Mouse (Mus musculus) cerebral cortex, adult 2 months (tissue): ENCODE measurements around the gene Mbnl2.

ENCODE experiments used
- whole genome bisulfite sequencing: fragments of 180-500 bp; shearing (Covaris S2); methylation state at CpG from one replicate; pipeline ENCODE4 v1.1.7; 2018; 5-methylcytosine and 5-hydroxymethylcytosine counted together

Gene Mbnl2

DNA sequence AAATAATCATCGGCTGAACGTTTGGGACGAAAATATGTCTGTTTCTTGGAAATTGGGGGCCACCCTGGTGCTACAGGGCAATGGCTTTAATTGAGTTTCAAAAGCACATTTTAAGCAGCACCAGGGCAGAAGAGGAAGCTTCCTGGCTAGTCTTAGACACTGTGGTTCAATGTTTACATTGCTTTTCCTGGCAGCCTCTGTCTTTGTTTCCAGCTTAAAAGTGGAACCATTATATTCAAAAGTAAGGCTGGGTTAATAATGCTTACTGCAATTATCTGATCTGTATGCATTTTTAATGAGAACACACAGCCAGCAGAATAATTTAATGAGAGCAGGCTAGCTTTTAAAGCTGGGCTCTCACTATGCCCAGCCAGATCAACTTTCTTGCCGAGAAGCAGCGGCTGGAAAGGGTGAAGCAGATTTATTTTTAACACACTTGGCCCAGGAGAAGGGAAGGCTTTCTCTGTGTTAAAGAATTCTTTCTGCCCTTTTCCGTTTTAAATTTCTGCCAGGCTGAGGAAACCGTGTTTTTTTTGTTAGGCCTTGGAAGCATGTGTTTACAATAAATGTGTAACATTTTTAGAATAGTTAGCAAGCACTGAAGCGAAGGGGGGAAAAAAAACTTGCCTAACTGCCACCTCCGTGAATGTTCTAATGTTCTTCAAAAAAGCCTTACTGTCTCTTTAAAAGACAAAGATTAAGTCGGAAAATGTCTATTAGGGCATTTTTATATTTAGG is 1.0 kb downstream of the Mbnl2 start:
- under 1% methylated on average over 10 of the region's 10 CpGs for WGBS

DNA sequence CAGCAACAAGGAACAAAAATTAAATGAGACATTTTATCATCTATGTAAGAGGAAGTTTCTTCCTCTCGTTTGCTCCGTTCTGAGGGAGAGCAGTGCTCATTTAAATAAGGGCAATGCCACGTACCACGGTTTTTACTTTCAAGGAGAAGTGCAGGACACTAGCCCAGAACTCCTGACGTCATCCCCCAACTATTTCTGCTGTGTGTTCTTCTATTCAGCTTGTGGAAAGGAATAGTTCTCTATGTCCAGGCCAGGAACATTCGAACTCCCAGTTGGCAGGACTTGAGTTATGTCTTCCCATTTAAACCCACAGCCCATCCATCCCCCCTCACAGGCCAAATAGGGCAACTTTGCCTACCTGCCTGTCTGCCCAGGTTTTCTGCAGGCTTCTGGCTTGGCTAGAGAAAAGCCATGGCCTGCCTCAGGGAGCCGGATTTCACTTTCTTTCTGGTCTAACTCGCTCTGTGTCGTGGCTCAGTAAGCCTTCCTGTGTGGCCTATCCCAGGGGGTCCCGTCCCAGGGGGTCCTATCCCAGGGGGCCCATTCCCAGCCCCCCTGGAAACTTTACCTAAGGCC is 1.7 kb downstream of the Mbnl2 start:
- WGBS, result 2% methylated on average over 10 of the region's 10 CpGs

DNA sequence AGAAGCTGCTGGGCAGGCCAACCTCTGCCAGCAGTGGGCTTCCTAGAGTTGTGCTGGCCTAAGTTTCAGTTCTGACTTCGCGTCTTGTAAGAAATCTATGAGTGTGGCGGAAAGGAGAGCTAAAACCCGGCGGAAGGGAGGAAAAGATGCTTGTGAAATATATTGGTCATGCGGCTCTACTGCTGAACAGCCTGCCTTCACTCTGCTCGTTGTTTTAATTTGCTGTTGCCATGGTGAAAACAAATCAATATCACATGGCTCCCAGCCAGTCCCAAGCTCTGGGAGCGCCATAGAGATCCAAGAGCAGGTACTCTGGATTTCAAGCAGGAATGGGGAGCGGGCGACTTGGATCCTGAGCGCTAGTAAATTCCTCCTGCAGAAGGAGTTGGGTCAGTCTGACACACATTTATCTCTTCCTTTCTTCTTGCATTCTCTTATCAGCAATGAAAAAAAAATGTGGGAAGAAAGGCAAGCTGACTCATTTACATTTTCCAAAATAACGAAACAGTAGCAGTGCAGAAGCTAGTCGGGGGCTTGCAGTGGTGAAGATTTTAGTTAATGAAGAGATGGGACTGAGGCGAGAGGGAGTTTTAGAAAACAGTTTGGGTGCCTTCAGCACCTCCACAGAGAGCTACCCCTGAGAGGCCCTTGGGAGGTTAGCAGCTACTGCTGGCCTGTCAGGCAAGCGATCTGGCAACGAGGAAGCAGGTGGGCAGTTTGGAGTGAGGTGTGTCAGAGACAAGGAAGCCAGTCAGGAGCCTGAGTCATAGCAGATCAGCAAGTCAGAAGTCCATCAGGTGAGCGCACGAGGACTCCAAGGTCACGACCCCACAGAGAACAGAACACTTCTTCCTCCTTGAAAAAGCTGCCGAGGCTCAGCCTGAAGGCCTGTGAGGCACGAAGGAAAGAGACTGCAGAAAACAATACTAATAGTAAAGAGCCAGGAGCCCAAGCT is 3.1 kb downstream of the Mbnl2 start:
- 11% methylated on average over 21 of the region's 21 CpGs for WGBS

DNA sequence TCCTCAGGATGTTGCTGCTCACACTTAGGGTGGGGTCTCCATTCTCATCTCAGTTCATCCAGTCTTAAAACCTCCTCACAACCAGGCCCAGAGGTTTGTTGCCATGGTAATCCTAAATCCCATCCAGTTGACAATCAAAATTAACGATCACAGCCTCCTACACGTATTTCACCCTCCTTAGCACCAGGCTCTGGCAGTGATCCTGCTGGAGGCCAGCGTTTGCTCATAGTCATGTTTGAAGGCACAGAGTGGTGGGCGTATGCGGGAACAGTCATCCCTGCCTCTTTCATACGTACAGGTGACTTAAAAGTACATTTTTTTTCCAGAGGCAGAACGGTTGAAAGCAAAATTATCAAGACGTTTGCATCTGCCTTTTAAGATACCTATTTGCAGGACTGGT is 8.3 kb downstream of the Mbnl2 start:
- WGBS, result 43% methylated on average over 8 of the region's 8 CpGs

DNA sequence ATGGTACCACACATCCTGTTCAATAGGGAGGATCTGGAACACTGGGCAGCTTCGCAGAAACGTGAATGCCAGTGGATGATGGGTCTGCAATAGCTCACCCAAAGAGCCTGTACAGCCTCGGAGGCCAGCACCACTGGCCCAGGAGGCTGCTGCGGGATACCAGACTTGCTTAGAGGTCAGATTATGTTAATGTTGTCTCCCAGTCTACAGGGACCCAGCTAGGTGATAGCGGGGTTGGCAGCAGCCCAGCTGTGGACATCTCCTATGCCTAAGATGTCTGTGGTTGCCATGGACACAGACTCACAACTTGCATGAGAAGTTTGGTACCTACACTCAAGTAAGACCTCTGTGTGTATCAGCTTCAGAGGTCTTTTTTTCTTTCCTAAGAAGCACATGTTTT is 9.0 kb downstream of the Mbnl2 start:
- 72% methylated on average over 5 of the region's 5 CpGs for WGBS

DNA sequence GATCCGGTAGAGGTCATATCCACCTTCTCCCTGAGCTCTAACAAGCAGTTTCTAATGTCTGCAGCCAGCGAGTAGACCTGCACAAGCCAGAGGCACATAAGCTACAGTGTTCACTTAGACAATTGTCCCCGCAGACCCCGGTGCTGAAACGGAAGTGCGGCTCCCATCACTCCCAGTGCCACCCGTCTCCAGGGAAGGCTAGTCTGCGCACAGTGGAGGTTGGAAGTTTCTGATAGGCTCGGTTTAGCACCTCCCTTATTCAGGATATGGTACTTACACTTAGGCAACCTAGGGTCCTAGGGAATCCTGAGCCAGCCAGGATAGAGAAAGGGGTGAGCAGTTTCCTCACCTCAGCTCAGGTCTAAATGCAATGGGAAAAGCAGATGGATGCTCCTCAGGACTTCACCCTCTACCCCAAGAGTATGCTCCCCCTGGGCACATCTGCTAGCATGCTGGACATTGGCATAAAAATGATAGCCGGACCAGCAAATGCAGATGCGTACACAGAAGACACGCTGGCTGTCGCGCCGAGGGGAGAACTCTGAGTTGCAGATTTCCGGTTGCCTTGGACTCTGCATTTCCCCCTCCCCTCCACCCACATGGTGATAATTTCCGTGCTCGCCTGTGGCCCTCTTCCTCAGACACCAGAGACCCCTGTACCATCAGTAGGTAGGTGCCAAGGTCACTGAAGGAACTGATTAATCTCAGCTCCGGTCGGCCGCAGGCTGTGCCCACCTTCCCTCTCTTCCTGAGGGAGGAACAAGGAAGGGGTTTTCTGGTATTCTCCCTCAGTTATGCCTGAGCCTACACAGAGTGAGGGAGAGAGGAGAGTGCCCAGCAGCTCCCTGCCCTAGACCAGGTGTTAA is 11.9 kb downstream of the Mbnl2 start:
- 51% methylated on average over 21 of the region's 21 CpGs for WGBS

DNA sequence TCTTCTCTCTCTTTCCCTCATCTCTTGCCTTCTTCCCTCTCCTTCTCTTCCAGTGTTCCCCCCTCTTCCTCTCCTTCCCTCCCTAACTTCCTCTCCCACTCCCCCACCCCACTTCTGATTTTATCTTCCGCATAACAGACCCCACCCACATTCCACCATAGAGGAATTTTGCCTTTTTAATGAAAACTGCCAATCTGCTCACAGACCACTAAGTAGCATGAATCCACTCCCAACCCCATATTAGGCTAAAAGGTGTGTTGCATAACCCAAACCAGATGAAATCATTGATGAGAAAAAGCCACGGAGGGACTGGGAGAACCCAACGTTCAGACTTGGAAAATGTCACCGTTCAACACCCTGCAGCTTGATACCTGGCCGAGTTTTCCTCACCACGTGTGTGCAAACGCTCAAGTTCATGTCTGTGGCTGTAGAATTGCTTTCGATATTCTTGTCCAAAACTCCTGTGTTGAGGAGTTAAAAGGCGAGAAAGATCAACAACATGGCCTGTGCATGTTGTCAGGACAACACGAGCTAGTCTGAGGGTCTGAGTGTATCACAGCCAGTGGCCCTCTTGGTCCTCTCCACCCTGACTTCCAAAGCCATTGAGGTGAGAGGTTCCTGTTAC is 13.0 kb downstream of the Mbnl2 start:
- WGBS, result 55% methylated on average over 10 of the region's 10 CpGs

DNA sequence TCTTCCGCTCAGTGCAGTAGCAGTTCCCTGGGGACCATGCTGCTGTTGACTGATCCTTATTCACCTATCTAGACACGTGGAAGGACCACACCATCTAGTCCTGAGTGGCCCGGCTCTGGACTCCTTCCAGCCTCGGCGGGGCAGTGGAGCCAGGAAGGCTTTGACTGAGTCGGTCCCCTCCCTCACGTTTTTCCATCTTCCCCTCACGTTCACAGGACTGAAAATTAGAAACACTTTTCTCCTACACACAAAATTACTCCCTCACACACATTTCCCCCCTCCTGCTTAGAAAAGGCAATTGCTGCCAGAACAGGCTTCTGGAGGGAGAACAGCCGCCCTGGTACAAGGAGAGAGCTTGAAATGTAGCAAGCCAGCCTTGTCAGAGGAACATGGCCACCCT is 13.6 kb downstream of the Mbnl2 start:
- 13% methylated on average over 9 of the region's 9 CpGs for WGBS

DNA sequence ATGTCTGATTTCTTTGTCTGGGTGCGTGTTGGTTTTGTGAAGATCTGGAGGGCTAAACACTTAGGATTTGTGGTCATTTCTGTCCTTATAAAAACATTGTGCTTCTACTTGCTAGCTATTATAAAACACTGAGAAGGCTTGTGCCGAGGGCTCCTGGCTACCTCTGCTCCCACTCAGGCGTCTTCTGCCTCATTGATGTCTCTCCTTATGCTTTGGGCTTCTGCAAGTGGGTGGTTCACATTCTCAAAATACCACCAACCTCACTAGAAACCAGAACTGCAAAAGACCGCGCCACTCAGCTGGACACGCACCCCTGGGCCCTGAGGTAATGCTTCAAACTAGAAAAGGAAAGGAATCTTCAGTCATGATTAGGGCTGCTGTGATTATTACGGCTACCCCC is 14.1 kb downstream of the Mbnl2 start:
- WGBS, result 43% methylated on average over 7 of the region's 7 CpGs

DNA sequence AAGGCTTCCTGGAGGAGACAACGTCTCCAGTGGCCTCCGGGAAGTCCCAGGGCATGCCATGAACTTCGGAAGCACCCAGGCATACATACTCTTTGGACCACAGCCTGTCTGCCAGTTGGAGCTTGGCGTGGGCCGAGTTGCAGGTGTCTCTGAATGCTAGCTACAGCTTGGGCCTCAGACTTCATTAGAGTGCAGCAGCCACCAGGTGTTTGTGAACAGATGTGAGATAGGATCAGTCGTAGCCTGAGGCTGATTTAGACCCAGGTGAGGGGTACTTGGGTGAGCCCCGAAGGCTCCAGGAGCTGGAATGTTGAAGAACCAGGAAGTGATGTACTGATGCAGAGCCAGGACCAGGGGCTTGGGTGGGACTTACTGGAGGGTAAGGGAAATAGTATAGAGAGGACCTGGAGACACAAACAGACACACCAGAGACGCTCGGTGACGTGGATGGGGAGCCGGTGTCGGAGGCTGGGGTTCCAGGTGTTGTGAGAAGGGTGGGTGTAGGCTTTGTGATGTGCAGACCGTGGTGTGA is 15.8 kb downstream of the Mbnl2 start:
- 80% methylated on average over 13 of the region's 13 CpGs for WGBS

DNA sequence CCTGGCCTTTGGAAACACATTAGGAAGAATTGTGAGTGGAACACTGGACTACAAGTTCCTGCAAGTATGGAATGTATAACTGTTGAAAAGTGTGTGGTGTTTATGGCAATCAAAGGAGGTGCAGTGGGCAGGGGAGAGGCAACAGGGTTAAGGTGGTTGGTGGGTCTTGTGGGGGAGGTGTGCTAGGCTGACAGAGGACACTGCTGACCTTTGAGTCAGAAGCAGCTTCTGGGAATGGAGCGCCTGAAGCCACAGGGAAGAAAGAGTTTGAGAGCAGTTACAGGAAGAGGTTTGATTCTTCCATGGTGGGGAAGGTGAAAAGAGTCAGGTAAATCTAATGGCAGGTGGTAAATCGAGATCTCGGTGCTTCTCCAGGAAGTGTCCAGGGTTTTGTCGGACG is 16.7 kb downstream of the Mbnl2 start:
- 76% methylated on average over 5 of the region's 5 CpGs for WGBS

DNA sequence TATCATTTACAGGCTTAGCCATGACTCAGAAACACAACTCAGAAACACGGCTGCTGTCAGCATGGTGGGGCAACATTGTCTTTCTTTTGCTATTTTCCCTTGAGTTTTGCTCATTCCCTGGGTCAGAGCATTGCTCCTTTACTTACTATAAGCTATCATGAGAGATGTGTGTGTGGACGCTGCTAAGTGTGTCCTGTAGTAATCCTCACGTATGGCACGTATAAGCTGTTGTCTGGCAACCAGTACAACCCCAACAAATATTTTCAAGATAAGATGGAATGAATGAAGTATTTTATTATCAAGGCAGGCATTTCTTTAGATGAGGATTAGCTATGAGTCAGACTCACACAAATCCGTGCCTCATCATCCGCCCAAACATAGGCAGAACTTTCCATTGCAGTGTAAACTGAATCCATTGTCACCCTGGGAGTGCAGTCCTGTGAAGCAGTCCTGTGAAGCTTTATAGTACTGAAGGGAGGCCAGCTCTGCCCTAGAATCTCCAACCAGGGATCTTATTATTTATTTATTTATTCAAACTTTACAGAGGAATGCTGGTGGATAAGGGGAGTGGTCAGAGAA is 17.2 kb downstream of the Mbnl2 start:
- 52% methylated on average over 6 of the region's 6 CpGs for WGBS

DNA sequence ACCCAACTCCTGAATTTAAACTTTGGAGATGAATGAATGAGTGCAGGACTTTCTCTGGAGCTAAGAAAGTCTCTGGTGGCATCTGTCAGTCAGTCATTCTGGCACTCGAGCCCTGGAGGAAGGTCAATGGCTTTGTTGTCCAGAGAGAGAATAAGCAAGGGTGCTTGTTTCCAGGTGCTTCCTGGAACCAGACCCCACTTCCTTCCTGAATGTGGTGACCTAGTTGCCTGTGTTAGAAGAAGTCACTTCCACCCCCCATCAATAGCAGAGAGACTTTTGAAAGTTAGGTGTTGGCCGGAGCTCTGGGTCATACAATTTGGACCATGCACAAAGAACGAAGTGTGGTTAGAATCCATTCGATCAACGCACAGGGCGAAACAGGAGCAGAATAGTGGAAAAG is 19.0 kb downstream of the Mbnl2 start:
- WGBS, result 47% methylated on average over 6 of the region's 6 CpGs

DNA sequence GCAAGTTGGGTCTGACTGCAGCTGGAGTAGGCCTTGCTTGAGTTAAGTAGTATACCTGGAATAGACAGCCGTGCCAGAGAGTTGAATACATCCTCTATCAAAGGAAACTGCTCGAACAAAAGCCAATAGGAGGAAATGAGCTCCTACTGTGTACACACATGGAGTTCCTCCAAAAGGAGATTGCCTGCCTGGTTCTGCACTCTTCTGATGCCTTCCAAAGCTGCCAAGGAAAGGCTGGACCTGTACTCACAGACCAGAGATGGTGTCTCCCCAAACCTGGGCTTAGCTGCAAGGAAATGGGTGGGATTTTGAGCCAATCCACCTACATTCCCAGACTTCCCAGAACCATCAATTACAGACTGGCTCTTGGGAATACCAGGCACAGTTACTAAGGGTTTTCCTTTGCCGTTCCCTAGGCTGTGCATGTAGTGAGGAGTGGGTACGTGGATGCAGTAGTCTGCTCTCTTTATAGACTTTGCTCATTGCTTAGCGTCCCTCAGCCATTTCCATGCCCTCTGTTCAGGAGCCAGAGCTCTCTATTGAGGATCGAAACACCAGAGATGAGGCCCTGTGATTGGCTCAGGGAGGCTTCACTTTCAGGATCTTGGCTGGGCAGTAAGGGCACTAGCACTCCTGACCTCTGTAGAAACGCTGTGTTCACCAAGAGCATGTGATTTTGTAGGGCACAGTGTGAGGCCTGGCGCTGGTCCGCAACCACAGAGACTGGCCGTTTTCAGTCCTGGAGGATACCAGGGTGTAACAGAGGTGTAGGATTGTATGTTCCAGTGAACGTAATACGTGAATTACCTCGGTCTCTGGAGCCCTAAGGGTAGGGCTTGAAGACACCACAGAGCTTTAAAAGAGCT is 20.1 kb downstream of the Mbnl2 start:
- 51% methylated on average over 13 of the region's 13 CpGs for WGBS

DNA sequence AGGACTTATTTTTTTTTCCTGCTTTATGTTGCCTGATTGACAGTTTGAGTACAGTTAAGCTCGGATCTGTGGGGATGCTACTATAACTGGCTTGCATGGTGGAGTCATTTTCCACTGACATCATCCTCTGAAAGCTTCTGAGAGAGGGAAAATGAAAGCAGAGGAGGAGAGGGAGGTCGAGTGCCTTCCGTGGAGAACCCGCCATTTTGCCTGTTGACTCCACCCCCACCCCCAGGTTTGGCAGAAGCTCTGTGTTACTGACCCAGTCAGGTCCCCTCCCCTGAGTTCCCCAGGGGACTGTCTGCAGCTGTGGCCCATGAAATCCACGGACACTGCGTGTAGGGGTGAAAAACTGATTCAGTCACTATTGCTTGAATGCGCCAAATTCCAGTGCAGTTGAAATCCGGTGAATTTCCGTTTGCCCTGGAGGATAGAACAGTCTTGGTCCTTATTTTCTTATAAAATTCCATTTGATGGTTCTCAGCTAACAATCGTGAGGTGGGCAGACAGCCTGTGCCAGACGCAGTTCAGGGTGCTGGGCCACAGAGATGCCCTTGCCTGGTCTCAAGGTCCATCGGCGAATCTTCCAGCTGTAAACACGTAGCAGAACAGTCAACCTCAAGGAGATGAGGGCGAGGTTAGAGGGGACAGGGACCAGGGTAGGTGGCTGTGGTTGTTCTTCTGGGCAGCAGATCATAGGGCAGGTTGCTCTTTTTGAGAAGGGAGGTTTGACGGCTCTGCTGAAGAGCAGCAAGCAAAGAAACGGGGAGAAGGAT is 20.9 kb downstream of the Mbnl2 start:
- WGBS, result 62% methylated on average over 17 of the region's 17 CpGs

DNA sequence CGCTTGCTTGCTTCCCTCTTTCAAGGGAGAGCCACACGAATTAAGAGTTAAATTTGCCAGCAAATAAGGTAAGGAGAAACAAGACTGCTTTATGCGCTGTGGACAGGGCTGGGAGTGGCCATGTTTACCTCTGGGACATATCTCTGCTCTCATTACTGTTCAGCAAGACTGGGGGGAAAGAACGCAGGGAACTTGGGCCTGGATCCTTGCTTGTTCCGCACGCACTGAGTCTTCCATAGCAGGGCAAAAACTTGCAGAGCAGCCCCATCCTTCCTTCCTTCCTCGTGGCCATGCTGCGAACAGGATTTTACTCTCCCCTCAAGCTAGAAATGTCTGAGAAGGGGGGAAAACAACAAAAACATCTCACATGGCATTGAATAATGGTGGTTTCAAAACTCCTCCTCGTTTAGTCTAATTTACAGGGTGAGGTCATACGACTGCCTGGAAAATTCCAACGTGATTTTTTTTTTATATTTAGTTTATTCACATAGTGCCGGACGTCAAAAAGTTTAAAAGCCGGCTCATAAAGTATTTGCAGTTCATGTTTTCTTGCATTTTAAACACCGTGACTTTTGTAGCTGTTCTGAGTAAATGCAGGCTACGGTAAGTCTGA is 21.8 kb downstream of the Mbnl2 start:
- WGBS, result 40% methylated on average over 16 of the region's 16 CpGs

DNA sequence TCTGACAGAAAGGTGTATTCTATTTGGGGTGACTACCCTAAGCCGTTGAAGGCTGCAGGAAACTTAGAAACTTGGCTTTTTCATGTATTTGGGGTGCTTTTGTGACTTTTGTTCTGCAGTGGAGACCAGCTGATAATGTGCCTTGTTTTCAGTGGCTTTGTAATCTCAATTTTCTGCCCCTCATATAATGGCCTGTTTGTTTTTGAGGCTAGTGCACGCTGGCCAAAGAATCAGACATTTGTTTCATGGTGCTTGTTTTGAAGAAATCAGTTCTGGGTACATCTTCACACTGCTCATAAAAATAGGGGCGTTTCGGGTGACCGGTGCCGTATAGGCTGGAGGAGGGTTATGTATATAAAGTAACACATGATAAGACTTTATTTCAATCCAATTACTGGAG is 22.4 kb downstream of the Mbnl2 start:
- 53% methylated on average over 6 of the region's 6 CpGs for WGBS

DNA sequence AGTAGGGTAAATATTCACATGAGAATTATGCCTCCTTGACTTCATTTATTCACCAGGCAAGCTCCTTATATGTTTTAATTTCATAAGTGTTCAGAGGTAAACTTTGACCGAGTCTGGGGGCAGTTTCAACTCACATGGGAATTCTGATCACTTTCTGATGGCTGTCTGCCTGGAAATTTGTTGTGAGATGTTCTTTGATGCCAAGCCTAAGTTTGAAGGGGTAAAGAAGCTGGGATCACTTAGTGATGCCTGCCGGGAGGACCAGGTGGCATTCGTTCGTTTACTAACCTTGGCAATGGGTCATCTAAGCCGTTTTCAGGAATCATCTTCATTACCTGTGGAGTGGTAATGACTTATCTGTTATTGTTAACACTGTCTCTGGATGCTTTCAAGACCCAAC is 23.0 kb downstream of the Mbnl2 start:
- 44% methylated on average over 5 of the region's 5 CpGs for WGBS
